In the genomic region with DNA sequence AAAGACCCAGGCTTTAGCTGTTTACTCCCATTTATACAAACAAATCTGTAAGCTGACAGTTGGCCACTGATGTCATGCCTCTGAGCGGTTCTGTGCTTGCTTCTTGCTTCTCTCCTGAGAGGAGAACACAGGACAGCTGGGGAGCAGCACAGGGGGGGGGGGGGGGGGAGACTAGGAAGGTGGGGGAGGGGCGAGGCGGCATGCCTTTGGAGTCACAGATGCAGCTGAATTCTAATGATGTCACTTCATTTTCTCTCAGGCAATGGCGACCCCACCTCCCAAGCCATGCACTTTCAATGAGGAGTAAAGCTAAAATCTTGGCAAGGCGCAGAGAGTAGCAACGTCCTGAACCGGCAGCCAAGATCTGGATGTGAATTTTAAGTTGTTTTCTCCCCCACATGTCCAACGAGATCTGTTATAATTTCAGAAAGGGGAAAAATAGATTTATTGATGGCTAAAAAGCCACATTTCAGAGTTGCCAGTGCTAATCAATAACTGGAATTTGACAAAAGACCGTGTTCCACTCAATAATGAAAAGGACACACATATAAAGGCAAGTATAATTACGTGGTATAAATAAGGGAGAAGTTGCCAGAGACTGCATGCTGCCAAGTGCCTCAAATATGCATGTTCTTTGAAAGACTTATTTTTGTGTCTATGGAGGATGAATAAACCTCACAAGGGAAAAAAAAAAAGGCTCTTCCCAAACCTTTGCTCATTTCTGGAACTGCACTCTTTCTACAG, we compare ENCODE assay signal across 10 mouse cellular contexts.
DNase-seq lines count a peak whose midpoint lies in the region; ATAC-seq and TF ChIP-seq lines count a peak whose summit lies in the region.
"Had no signal": no experiment of that assay in that cellular context is flagged by ENCODE, and none has a peak within 500 bp of the region (broad histone marks: within the 10 kb centered on the region; RNA-seq: fewer than 3 reads in every experiment).

No protein-coding gene starts in this region.

- ATAC-seq in stomach, embryonic 14.5 days (ENCODE audit: insufficient number of reproducible peaks, insufficient read depth, low FRiP score, low read depth), result peak; percentile 69; the same call in 1 of the 2 replicates
- ATAC-seq in stomach, postnatal 0 days (ENCODE audit: low FRiP score, low TSS enrichment), result no peak
- no peak for ATAC-seq in cerebellum, adult (ENCODE audit: insufficient number of reproducible peaks, low FRiP score, low TSS enrichment)

- no peak for TF ChIP-seq EP300 in stomach, postnatal 0 days (optimal IDR thresholded peaks at IDR 0.05)

- no peak overlapping the region for H3K9ac ChIP-seq in stomach, embryonic 14.5 days (replicated peaks; ENCODE audit: low read depth, low read length)
- H3K9ac ChIP-seq in stomach, postnatal 0 days (ENCODE audit: low read length), result no peak overlapping the region
- H3K9ac ChIP-seq: heart, embryonic 13.5 days had no signal

- 38% methylated on average over 10 of the region's 10 CpGs for WGBS in stomach, embryonic 14.5 days
- 32% methylated on average over 10 of the region's 10 CpGs for WGBS in stomach, postnatal 0 days

- no peaks in the 10 kb centered on the region for H3K36me3 ChIP-seq in stomach, embryonic 14.5 days (ENCODE audit: control insufficient read depth, insufficient read depth, low read length)
- no peaks in the 10 kb centered on the region for H3K36me3 ChIP-seq in stomach, postnatal 0 days (ENCODE audit: control insufficient read depth, insufficient read depth, low read length)
- H3K36me3 ChIP-seq: heart, embryonic 13.5 days had no signal

- H3K27me3 ChIP-seq in stomach, embryonic 14.5 days (ENCODE audit: control insufficient read depth, insufficient read depth, low read length), result no peaks in the 10 kb centered on the region
- no peaks in the 10 kb centered on the region for H3K27me3 ChIP-seq in stomach, postnatal 0 days (ENCODE audit: control insufficient read depth, insufficient read depth, low read length)
- H3K27me3 ChIP-seq: heart, embryonic 13.5 days had no signal

- no peak overlapping the region for H3K4me2 ChIP-seq in stomach, embryonic 14.5 days (replicated peaks; ENCODE audit: low read depth, low read length)
- no peak overlapping the region for H3K4me2 ChIP-seq in stomach, postnatal 0 days (replicated peaks; ENCODE audit: low read depth)
- H3K4me2 ChIP-seq: heart, embryonic 13.5 days had no signal

- H3K9me3 ChIP-seq in stomach, embryonic 14.5 days (ENCODE audit: control insufficient read depth, low read depth, low read length), result no peaks in the 10 kb centered on the region
- no peaks in the 10 kb centered on the region for H3K9me3 ChIP-seq in stomach, postnatal 0 days (ENCODE audit: control insufficient read depth, low read length)
- H3K9me3 ChIP-seq: heart, embryonic 13.5 days had no signal

- TF ChIP-seq CTCF in stomach, postnatal 0 days (IDR thresholded peaks at IDR 0.05; ENCODE audit: low read depth), result no peak

- H3K27ac ChIP-seq in stomach, embryonic 14.5 days (ENCODE audit: low read length), result no peak overlapping the region
- no peak overlapping the region for H3K27ac ChIP-seq in stomach, postnatal 0 days (replicated peaks)
- H3K27ac ChIP-seq: heart, embryonic 13.5 days had no signal

- peaks cover 3% of the 10 kb centered on the region; the same call in 1 of the 2 replicates for H3K4me1 ChIP-seq in stomach, embryonic 14.5 days (ENCODE audit: control insufficient read depth, insufficient read depth, low read length)
- no peaks in the 10 kb centered on the region for H3K4me1 ChIP-seq in stomach, postnatal 0 days (replicated peaks; ENCODE audit: control insufficient read depth, insufficient read depth)
- H3K4me1 ChIP-seq: heart, embryonic 13.5 days had no signal

- peak; percentile 42 to 48 for DNase-seq in cerebellum, postnatal 10 days
- DNase-seq in cerebellum, adult 11 months, result no peak
- no peak for DNase-seq in stomach, postnatal 0 days (ENCODE audit: low spot score)
- peak; percentile 22 to 69 for DNase-seq in lung, postnatal 4 days
- no peak for DNase-seq in ovary, adult 18-20 months (ENCODE audit: low spot score)
- DNase-seq in spleen, postnatal 36 days (ENCODE audit: low spot score in 2 of 2), result no peak
- DNase-seq: cerebellum, adult 9-10 months had no signal

- no peak overlapping the region for H3K4me3 ChIP-seq in stomach, embryonic 14.5 days (ENCODE audit: low read depth, low read length)
- no peak overlapping the region for H3K4me3 ChIP-seq in stomach, postnatal 0 days (ENCODE audit: low read depth, low read length)
- H3K4me3 ChIP-seq: heart, embryonic 13.5 days had no signal

Comparison
In these comparisons a context has a peak if more than half of its experiments do, and no peak if none do; other contexts are left out.
1. DNase-seq: peak in cerebellum, postnatal 10 days (2 of 2) and lung, postnatal 4 days (2 of 2); none in cerebellum, adult 11 months (single experiment), stomach, postnatal 0 days (single experiment), ovary, adult 18-20 months (single experiment) and spleen, postnatal 36 days (0 of 2).